Mouse (Mus musculus) heart, postnatal 0 days (tissue): ENCODE data around the gene Atp2b4.

Source experiments
- CTCF ChIP-seq: IDR thresholded peaks from 2 replicates; pipeline ENCODE4 v1.5.1; 2016; ENCODE audit warnings: antibody characterized with exemption, control low read depth, low read depth
- EP300 ChIP-seq: IDR thresholded peaks from 2 replicates; pipeline ENCODE4 v1.6.1; 2016; ENCODE audit warnings: antibody characterized with exemption, low read depth

- no peak for TF ChIP-seq CTCF
- peak; percentile 51; the same call in 1 of the 2 replicates for TF ChIP-seq EP300
Measured at GRCm38 (mm10) chr1:133661203-133661933, 139.5 kb downstream of the Atp2b4 start, which contains the start of gene Gm38394.
